Mouse (Mus musculus): ENCODE data around the gene Gm17657. TPM values are rescaled to one million over a fixed set of nuclear protein-coding genes. Genes with fewer than 3 reads are reported as not detected.

Gene Gm17657
- not detected in 2 replicates for polyA plus RNA-seq (2012; rRNA removed)

GRCm38 (mm10) chr17:29549543-29550428 lies at the start of gene Gm17657, which contains the start of gene Tbc1d22b:
Gene Gm17657 (minus strand): TSS chr17:29549638.
Gene Tbc1d22b (plus strand): TSS chr17:29549785.
- peak; percentile 83 for DNase-seq (ENCODE audit: low read depth, low spot score)
- under 1% methylated on average over 44 of the region's 44 CpGs for WGBS

GRCm38 (mm10) chr17:29599051-29599450 lies 49.6 kb upstream of the Gm17657 start:
- DNase-seq (ENCODE audit: low read depth, low spot score): no peak
- 95% methylated on average over 14 of the region's 14 CpGs for WGBS

GRCm38 (mm10) chr17:29596771-29597132 lies 47.3 kb upstream of the Gm17657 start:
- DNase-seq (ENCODE audit: low read depth, low spot score): no peak
- WGBS: 93% methylated on average over 13 of the region's 13 CpGs

GRCm38 (mm10) chr17:29595891-29596770 lies 46.7 kb upstream of the Gm17657 start:
- no peak for DNase-seq (ENCODE audit: low read depth, low spot score)
- WGBS: 90% methylated on average over 15 of the region's 15 CpGs

GRCm38 (mm10) chr17:29589221-29589898 lies 39.9 kb upstream of the Gm17657 start:
- no peak for DNase-seq (ENCODE audit: low read depth, low spot score)
- WGBS: 76% methylated on average over 11 of the region's 11 CpGs

GRCm38 (mm10) chr17:29586921-29587320 lies 37.5 kb upstream of the Gm17657 start:
- 71% methylated on average over 9 of the region's 9 CpGs for WGBS
- no peak for DNase-seq (ENCODE audit: low read depth, low spot score)

- no peak for DNase-seq (ENCODE audit: low read depth, low spot score)
- 82% methylated on average over 6 of the region's 6 CpGs for WGBS
Measured at GRCm38 (mm10) chr17:29585446-29585845, 36.0 kb upstream of the Gm17657 start.

GRCm38 (mm10) chr17:29584737-29585136 lies 35.3 kb upstream of the Gm17657 start:
- WGBS: 62% methylated on average over 3 of the region's 3 CpGs
- peak; percentile 8 for DNase-seq (ENCODE audit: low read depth, low spot score)

- 75% methylated on average over 5 of the region's 5 CpGs for WGBS
- no peak for DNase-seq (ENCODE audit: low read depth, low spot score)
Measured at GRCm38 (mm10) chr17:29584306-29584705, 34.9 kb upstream of the Gm17657 start.

- DNase-seq (ENCODE audit: low read depth, low spot score): no peak
- WGBS: 91% methylated on average over 5 of the region's 5 CpGs
Measured at GRCm38 (mm10) chr17:29583569-29583968, 34.1 kb upstream of the Gm17657 start.

GRCm38 (mm10) chr17:29579579-29580126 lies 30.2 kb upstream of the Gm17657 start:
- 48% methylated on average over 4 of the region's 4 CpGs for WGBS
- peak; percentile 14 for DNase-seq (ENCODE audit: low read depth, low spot score)

GRCm38 (mm10) chr17:29569831-29570230 lies 20.4 kb upstream of the Gm17657 start:
- WGBS: 93% methylated on average over 6 of the region's 6 CpGs

GRCm38 (mm10) chr17:29568435-29568834 lies 19.0 kb upstream of the Gm17657 start:
- DNase-seq (ENCODE audit: low read depth, low spot score): no peak
- 91% methylated on average over 15 of the region's 15 CpGs for WGBS

More at GRCm38 (mm10) chr17:29569831-29570230, 20.4 kb upstream of the Gm17657 start:
- no peak for DNase-seq (ENCODE audit: low read depth, low spot score)

GRCm38 (mm10) chr17:29565521-29565920 lies 16.1 kb upstream of the Gm17657 start:
- no peak for DNase-seq (ENCODE audit: low read depth, low spot score)
- 96% methylated on average over 5 of the region's 5 CpGs for WGBS

- WGBS: 81% methylated on average over 5 of the region's 5 CpGs
- no peak for DNase-seq (ENCODE audit: low read depth, low spot score)
Measured at GRCm38 (mm10) chr17:29558476-29558875, 9.0 kb upstream of the Gm17657 start.

GRCm38 (mm10) chr17:29556893-29557292 lies 7.5 kb upstream of the Gm17657 start:
- peak; percentile 25 for DNase-seq (ENCODE audit: low read depth, low spot score)
- WGBS: 22% methylated on average over 7 of the region's 7 CpGs

- WGBS: 67% methylated on average over 10 of the region's 10 CpGs
- DNase-seq (ENCODE audit: low read depth, low spot score): no peak
Measured at GRCm38 (mm10) chr17:29556456-29556855, 7.0 kb upstream of the Gm17657 start.

- no peak for DNase-seq (ENCODE audit: low read depth, low spot score)
Measured at GRCm38 (mm10) chr17:29554176-29554575, 4.7 kb upstream of the Gm17657 start.

- DNase-seq (ENCODE audit: low read depth, low spot score): no peak
- WGBS: 51% methylated on average over 5 of the region's 5 CpGs
Measured at GRCm38 (mm10) chr17:29552162-29552732, 2.8 kb upstream of the Gm17657 start, which contains the start of gene Tmem217. Gene Tmem217 (minus strand): TSS chr17:29552385.

Data from large intestine, adult 2 months (tissue).